ENCODE assay signal across 17 mouse cellular contexts in the genomic region with DNA sequence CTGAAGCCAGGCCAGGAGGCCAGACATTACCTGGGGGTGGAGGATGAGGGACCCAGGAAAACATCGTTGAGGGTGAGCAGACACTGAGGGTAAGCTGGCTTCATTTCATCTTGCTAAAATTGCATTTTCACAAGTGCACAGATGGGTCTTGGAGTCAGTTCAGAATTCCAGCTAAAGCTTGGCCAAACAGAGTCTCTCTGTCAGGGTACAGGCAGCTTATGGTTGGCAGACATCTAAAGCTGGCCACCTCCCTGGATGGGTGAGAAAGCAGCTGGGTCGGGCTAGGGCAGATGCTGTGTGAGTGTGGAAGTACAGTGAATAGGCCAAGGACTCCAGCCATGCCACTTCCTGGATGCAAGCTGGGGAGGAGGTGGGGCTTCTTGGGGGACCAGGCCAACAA. TPM values are rescaled to one million over a fixed set of nuclear protein-coding genes. Genes with fewer than 3 reads are reported as not detected.
DNase-seq lines count a peak whose midpoint lies in the region; ATAC-seq and TF ChIP-seq lines count a peak whose summit lies in the region.
"Had no signal": no experiment of that assay in that cellular context is flagged by ENCODE, and none has a peak within 500 bp of the region (broad histone marks: within the 10 kb centered on the region; RNA-seq: fewer than 3 reads in every experiment).

No protein-coding gene starts in this region.

- no peak overlapping the region for H3K27ac ChIP-seq in cerebellum, adult 2 months (ENCODE audit: insufficient read depth, low read length)
- peak overlapping the region; percentile 38; the same call in 1 of the 2 replicates for H3K27ac ChIP-seq in hindbrain, postnatal 0 days
- H3K27ac ChIP-seq in hindbrain, embryonic 13.5 days = no peak overlapping the region
- 0 out of 2 replicates have a peak overlapping the region, but pooled peaks have one; percentile 5 for H3K27ac ChIP-seq in neural tube, embryonic 15.5 days (replicated peaks)
- H3K27ac ChIP-seq: hindbrain, embryonic 15.5 days had no signal

- no peaks in the 10 kb centered on the region; the same call in 1 of the 2 replicates for H3K27me3 ChIP-seq in cerebellum, adult 2 months (ENCODE audit: control insufficient read depth, insufficient read depth, low read length)
- H3K27me3 ChIP-seq in hindbrain, postnatal 0 days (ENCODE audit: insufficient read depth, low read length) = no peaks in the 10 kb centered on the region
- H3K27me3 ChIP-seq in hindbrain, embryonic 13.5 days = no peaks in the 10 kb centered on the region
- H3K27me3 ChIP-seq in neural tube, embryonic 15.5 days (replicated peaks) = no peaks in the 10 kb centered on the region; the same call in 1 of the 2 replicates
- H3K27me3 ChIP-seq: hindbrain, embryonic 15.5 days had no signal

- peaks cover 6% of the 10 kb centered on the region for H3K4me1 ChIP-seq in cerebellum, adult 2 months (ENCODE audit: control insufficient read depth, insufficient read depth, low read length)
- peaks cover 4% of the 10 kb centered on the region; the same call in 1 of the 2 replicates for H3K4me1 ChIP-seq in hindbrain, postnatal 0 days (ENCODE audit: insufficient read depth, low read length)
- 0 out of 2 replicates have a peak, but pooled peaks cover 4% of the 10 kb centered on the region for H3K4me1 ChIP-seq in hindbrain, embryonic 13.5 days (replicated peaks)
- H3K4me1 ChIP-seq in neural tube, embryonic 15.5 days = peaks cover 4% of the 10 kb centered on the region; the same call in 1 of the 2 replicates

- WGBS in cerebellum, adult 2 months = 6% methylated on average over 2 of the region's 2 CpGs
- 38% methylated on average over 2 of the region's 2 CpGs for WGBS in hindbrain, postnatal 0 days
- WGBS in hindbrain, embryonic 13.5 days = 88% methylated on average over 2 of the region's 2 CpGs
- 72% methylated on average over 2 of the region's 2 CpGs for WGBS in neural tube, embryonic 15.5 days

- no peak overlapping the region for H3K4me3 ChIP-seq in cerebellum, adult 2 months (replicated peaks; ENCODE audit: insufficient read depth, low read depth, low read length)
- H3K4me3 ChIP-seq in hindbrain, postnatal 0 days (ENCODE audit: low read length) = no peak overlapping the region
- H3K4me3 ChIP-seq in hindbrain, embryonic 13.5 days = no peak overlapping the region
- no peak overlapping the region for H3K4me3 ChIP-seq in neural tube, embryonic 15.5 days (replicated peaks)
- H3K4me3 ChIP-seq: hindbrain, embryonic 15.5 days had no signal

- peak; percentile 69 for ATAC-seq in hindbrain, postnatal 0 days
- ATAC-seq in hindbrain, embryonic 13.5 days (ENCODE audit: low FRiP score) = no peak
- no peak for ATAC-seq in neural tube, embryonic 15.5 days (ENCODE audit: low FRiP score)

- no peak for TF ChIP-seq POLR2A in cerebellum, adult 2 months (IDR thresholded peaks at IDR 0.05; ENCODE audit: borderline replicate concordance, insufficient read depth, low read length)

- TF ChIP-seq CTCF in cerebellum, adult 2 months (IDR thresholded peaks at IDR 0.05; ENCODE audit: borderline replicate concordance, insufficient read depth, low read depth, low read length) = no peak
- no peak for TF ChIP-seq CTCF in hindbrain, postnatal 0 days (IDR thresholded peaks at IDR 0.05; ENCODE audit: low read depth)

- no peaks in the 10 kb centered on the region for H3K36me3 ChIP-seq in hindbrain, postnatal 0 days (ENCODE audit: insufficient read depth, low read length)
- H3K36me3 ChIP-seq in hindbrain, embryonic 13.5 days = no peaks in the 10 kb centered on the region
- no peaks in the 10 kb centered on the region for H3K36me3 ChIP-seq in neural tube, embryonic 15.5 days
- H3K36me3 ChIP-seq: hindbrain, embryonic 15.5 days had no signal

- H3K4me2 ChIP-seq in hindbrain, postnatal 0 days (ENCODE audit: low read depth, low read length) = no peak overlapping the region
- no peak overlapping the region for H3K4me2 ChIP-seq in hindbrain, embryonic 13.5 days
- no peak overlapping the region for H3K4me2 ChIP-seq in neural tube, embryonic 15.5 days
- H3K4me2 ChIP-seq: hindbrain, embryonic 15.5 days; liver, embryonic 11.5 days; lung, embryonic 14.5 days had no signal

- no peaks in the 10 kb centered on the region for H3K9me3 ChIP-seq in hindbrain, postnatal 0 days (ENCODE audit: low read length)
- no peaks in the 10 kb centered on the region for H3K9me3 ChIP-seq in hindbrain, embryonic 13.5 days
- H3K9me3 ChIP-seq in neural tube, embryonic 15.5 days (replicated peaks) = no peaks in the 10 kb centered on the region
- H3K9me3 ChIP-seq: hindbrain, embryonic 15.5 days had no signal

- peak; percentile 42 for DNase-seq in cerebellum, adult 9-11 months
- DNase-seq in cerebellum, adult 2 months = no peak
- peak; percentile 74 for DNase-seq in hindbrain, postnatal 0 days (ENCODE audit: low spot score)
- DNase-seq in neural tube, embryonic 10.5 days (ENCODE audit: extremely low spot score, low spot score) = no peak
- DNase-seq in telencephalon, adult 2 months (ENCODE audit: low read depth, low spot score) = peak; percentile 60
- no peak for DNase-seq in lung, postnatal 14 days
- DNase-seq: gastrocnemius, postnatal 14 days; kidney, adult 18-20 months; kidney, postnatal 25 days; lung, embryonic 14.5 days; thymus, postnatal 4 days had no signal

- H3K9ac ChIP-seq in hindbrain, postnatal 0 days (replicated peaks; ENCODE audit: low read length) = no peak overlapping the region
- no peak overlapping the region for H3K9ac ChIP-seq in hindbrain, embryonic 13.5 days
- H3K9ac ChIP-seq in neural tube, embryonic 15.5 days (replicated peaks) = no peak overlapping the region
- H3K9ac ChIP-seq: hindbrain, embryonic 15.5 days; lung, embryonic 14.5 days had no signal

RNA-seq across cellular contexts. Expression of a gene that starts 4.7 kb away (rescaled TPM):
- polyA plus RNA-seq in cerebellum, adult 2 months (2012; rRNA removed) = 50.1 and 56.3 TPM in 2 replicates
- 168 and 214 TPM in 2 replicates for total RNA-seq in hindbrain, postnatal 0 days (2014; rRNA removed)
- 131 and 145 TPM in 2 replicates for polyA plus RNA-seq in hindbrain, postnatal 0 days (2015; fragmentation: Nextera tagmentation; extraction: Ambion mirVana)
- polyA plus RNA-seq in hindbrain, embryonic 13.5 days (2015; fragmentation: Nextera tagmentation; extraction: Ambion mirVana) = 44.8 and 45.3 TPM in 2 replicates
- polyA plus RNA-seq in neural tube, embryonic 15.5 days (2015; fragmentation: Nextera tagmentation; extraction: Ambion mirVana) = 60.1 and 68.2 TPM in 2 replicates
- total RNA-seq: monocyte, adult 5-6 weeks had no signal

RNA-seq across cellular contexts. Expression of a gene that starts 28.6 kb away (rescaled TPM):
- polyA plus RNA-seq in cerebellum, adult 2 months (2012; rRNA removed) = 26.1 and 28.4 TPM in 2 replicates
- 43.2 and 56.4 TPM in 2 replicates for total RNA-seq in hindbrain, postnatal 0 days (2014; rRNA removed)
- 26.6 and 29.6 TPM in 2 replicates for polyA plus RNA-seq in hindbrain, postnatal 0 days (2015; fragmentation: Nextera tagmentation; extraction: Ambion mirVana)
- 10.2 and 10.5 TPM in 2 replicates for polyA plus RNA-seq in hindbrain, embryonic 13.5 days (2015; fragmentation: Nextera tagmentation; extraction: Ambion mirVana)
- polyA plus RNA-seq in neural tube, embryonic 15.5 days (2015; fragmentation: Nextera tagmentation; extraction: Ambion mirVana) = 16.9 and 18.5 TPM in 2 replicates
- total RNA-seq: megakaryocyte, adult 5-6 weeks; monocyte, adult 5-6 weeks had no signal

Comparison
In these comparisons a context has a peak if more than half of its experiments do, and no peak if none do; other contexts are left out.
1. DNase-seq: peak in cerebellum, adult 9-11 months (single experiment), hindbrain, postnatal 0 days (single experiment) and telencephalon, adult 2 months (single experiment); none in cerebellum, adult 2 months (0 of 2), neural tube, embryonic 10.5 days (single experiment) and lung, postnatal 14 days (single experiment).
2. H3K27ac ChIP-seq: peak in hindbrain, postnatal 0 days (single experiment) and neural tube, embryonic 15.5 days (single experiment); none in cerebellum, adult 2 months (single experiment) and hindbrain, embryonic 13.5 days (single experiment).